Mouse (Mus musculus) MEL (cell line): ENCODE data around the gene Gns. TPM values are rescaled to one million over a fixed set of nuclear protein-coding genes. Genes with fewer than 3 reads are reported as not detected.
A peak's percentile ranks its signal among the peaks of the same experiment; 100 is the strongest.

Source experiments
- DNase-seq: peaks from one replicate; pipeline ENCODE4 v3.0.0; 2011; ENCODE audit warnings: low read depth, low spot score
- H3K27ac ChIP-seq: 2 replicates; pipeline ENCODE4 v1.5.1; 2012; ENCODE audit warnings: low read depth, mild to moderate bottlenecking, control low read depth, low read length, moderate library complexity; ENCODE audit not compliant: control insufficient read depth
- H3K27me3 ChIP-seq, 2 experiments: fragments of 150-350 bp in 1 of 2; sonication (generic) in 1 of 2; 2 replicates each; pipeline ENCODE4 v1.6.1; 2012; ENCODE audit warnings: low read length in 2 of 2, mild to moderate bottlenecking in 2 of 2, improper control_type of control experiment in 1 of 2, moderate library complexity in 1 of 2; ENCODE audit not compliant: insufficient read depth in 2 of 2, control insufficient read depth in 1 of 2
- H3K36me3 ChIP-seq, 2 experiments: 2 replicates each; pipeline ENCODE4 v1.6.1; 2012 to 2014; ENCODE audit warnings: low read length in 2 of 2, improper control_type of control experiment in 1 of 2, inconsistent platforms in 1 of 2, mild to moderate bottlenecking in 1 of 2; ENCODE audit not compliant: insufficient read depth in 2 of 2, control insufficient read depth in 1 of 2
- H3K4me1 ChIP-seq, 2 experiments: fragments of 150-350 bp in 1 of 2; sonication (generic) in 1 of 2; 2 replicates each; pipeline ENCODE4 v1.6.1; 2012; ENCODE audit warnings: low read length in 2 of 2, improper control_type of control experiment in 1 of 2, mild to moderate bottlenecking in 1 of 2; ENCODE audit not compliant: insufficient read depth in 2 of 2, control insufficient read depth in 1 of 2
- H3K4me3 ChIP-seq, 2 experiments: fragments of 150-350 bp in 1 of 2; sonication (generic) in 1 of 2; 2 replicates each; pipeline ENCODE4 v1.5.1; 2012; ENCODE audit warnings: low read depth in 2 of 2, low read length in 2 of 2, mild to moderate bottlenecking in 2 of 2, moderate library complexity in 2 of 2, control low read depth in 1 of 2, improper control_type of control experiment in 1 of 2; ENCODE audit not compliant: control insufficient read depth in 1 of 2, insufficient read depth in 1 of 2
- H3K79me2 ChIP-seq: 2 replicates; pipeline ENCODE4 v1.6.1; 2012; ENCODE audit warnings: mild to moderate bottlenecking, low read length, moderate library complexity; ENCODE audit not compliant: control insufficient read depth, poor library complexity, insufficient read depth
- H3K9ac ChIP-seq: 2 replicates; pipeline ENCODE4 v1.6.1; 2012; ENCODE audit warnings: low read depth, mild to moderate bottlenecking, control low read depth, low read length, moderate library complexity; ENCODE audit not compliant: control insufficient read depth, poor library complexity, severe bottlenecking
- H3K9me3 ChIP-seq: fragments of 150-350 bp; sonication (generic); replicated peaks from 2 replicates; pipeline ENCODE4 v1.6.1; 2012; ENCODE audit warnings: mild to moderate bottlenecking, low read length, improper control_type of control experiment, moderate library complexity; ENCODE audit not compliant: insufficient read depth
- CHD1 ChIP-seq: IDR thresholded peaks from 2 replicates; pipeline ENCODE4 v1.6.1; 2012; ENCODE audit warnings: low read depth, mild to moderate bottlenecking, inconsistent platforms, low read length, improper control_type of control experiment
- CHD2 ChIP-seq: IDR thresholded peaks from 2 replicates; pipeline ENCODE4 v1.6.1; 2011; ENCODE audit warnings: low read length, improper control_type of control experiment
- E2F4 ChIP-seq: IDR thresholded peaks from 2 replicates; pipeline ENCODE4 v1.6.1; 2011; ENCODE audit warnings: low read depth, low read length, improper control_type of control experiment, borderline replicate concordance
- ELF1 ChIP-seq: IDR thresholded peaks from 2 replicates; pipeline ENCODE4 v1.6.1; 2014; ENCODE audit warnings: low read depth, mild to moderate bottlenecking, inconsistent platforms, low read length, improper control_type of control experiment, moderate library complexity
- GABPA ChIP-seq: IDR thresholded peaks from 2 replicates; pipeline ENCODE4 v1.6.1; 2012; ENCODE audit warnings: low read depth, mild to moderate bottlenecking, inconsistent platforms, low read length, improper control_type of control experiment, moderate library complexity
- GATA1 ChIP-seq: IDR thresholded peaks from 2 replicates; pipeline ENCODE4 v1.6.1; 2011; ENCODE audit warnings: low read depth, low read length, improper control_type of control experiment
- HCFC1 ChIP-seq: IDR thresholded peaks from 2 replicates; pipeline ENCODE4 v1.6.1; 2012; ENCODE audit warnings: low read depth, mild to moderate bottlenecking, inconsistent platforms, low read length, improper control_type of control experiment, moderate library complexity
- JUND ChIP-seq: IDR thresholded peaks from 2 replicates; pipeline ENCODE4 v1.6.1; 2011; ENCODE audit warnings: low read depth, mild to moderate bottlenecking, improper control_type of control experiment, low read length
- KAT2A ChIP-seq: conservative IDR thresholded peaks from 2 replicates; pipeline ENCODE4 v1.6.1; 2012; ENCODE audit warnings: low read depth, low read length, improper control_type of control experiment, inconsistent platforms
- MAFK ChIP-seq: IDR thresholded peaks from 2 replicates; pipeline ENCODE4 v1.6.1; 2011; ENCODE audit warnings: low read depth, mild to moderate bottlenecking, low read length, improper control_type of control experiment, borderline replicate concordance
- MAX ChIP-seq: IDR thresholded peaks from 2 replicates; pipeline ENCODE4 v1.6.1; 2011; ENCODE audit warnings: low read length, improper control_type of control experiment
- MAZ ChIP-seq: IDR thresholded peaks from 2 replicates; pipeline ENCODE4 v1.6.1; 2012; ENCODE audit warnings: low read depth, mild to moderate bottlenecking, inconsistent platforms, low read length, improper control_type of control experiment
- MEF2A ChIP-seq: IDR thresholded peaks from 2 replicates; pipeline ENCODE4 v1.6.1; 2014; ENCODE audit warnings: low read depth, mild to moderate bottlenecking, inconsistent platforms, low read length, improper control_type of control experiment; ENCODE audit not compliant: poor library complexity, insufficient replicate concordance, severe bottlenecking; ENCODE audit errors: extremely low read depth
- MYB ChIP-seq: IDR thresholded peaks from 2 replicates; pipeline ENCODE4 v1.6.1; 2011; ENCODE audit warnings: mild to moderate bottlenecking, low read depth, low read length, improper control_type of control experiment
- POLR2A ChIP-seq, 2 experiments: IDR thresholded peaks; 2 replicates each; pipeline ENCODE4 v1.6.1; 2011 to 2012; ENCODE audit warnings: low read length in 2 of 2, mild to moderate bottlenecking in 2 of 2, control low read depth in 1 of 2, improper control_type of control experiment in 1 of 2, low read depth in 1 of 2, moderate library complexity in 1 of 2; ENCODE audit not compliant: control insufficient read depth in 1 of 2, insufficient read depth in 1 of 2, poor library complexity in 1 of 2
- POLR2AphosphoS2 ChIP-seq: IDR thresholded peaks from 2 replicates; pipeline ENCODE4 v1.6.1; 2011; ENCODE audit warnings: low read length, improper control_type of control experiment
- POLR2AphosphoS5 ChIP-seq: IDR thresholded peaks from 2 replicates; pipeline ENCODE4 v1.6.1; 2012; ENCODE audit warnings: low read depth, borderline replicate concordance, mild to moderate bottlenecking, inconsistent platforms, low read length, moderate library complexity, mixed read lengths
- RCOR1 ChIP-seq: IDR thresholded peaks from 2 replicates; pipeline ENCODE4 v1.6.1; 2012; ENCODE audit warnings: low read depth, mild to moderate bottlenecking, inconsistent platforms, low read length, improper control_type of control experiment
- SIN3A ChIP-seq: IDR thresholded peaks from 2 replicates; pipeline ENCODE4 v1.6.1; 2012; ENCODE audit warnings: low read length, improper control_type of control experiment, inconsistent platforms
- SMC3 ChIP-seq: IDR thresholded peaks from 2 replicates; pipeline ENCODE4 v1.6.1; 2011; ENCODE audit warnings: low read depth, low read length, improper control_type of control experiment
- TAL1 ChIP-seq: IDR thresholded peaks from 2 replicates; pipeline ENCODE4 v1.6.1; 2012; ENCODE audit warnings: mild to moderate bottlenecking, inconsistent platforms, low read length, moderate library complexity, mixed read lengths
- TCF12 ChIP-seq: IDR thresholded peaks from 2 replicates; pipeline ENCODE4 v1.6.1; 2014; ENCODE audit warnings: low read depth, mild to moderate bottlenecking, inconsistent platforms, low read length, improper control_type of control experiment, moderate library complexity
- UBTF ChIP-seq: IDR thresholded peaks from 2 replicates; pipeline ENCODE4 v1.6.1; 2012; ENCODE audit warnings: low read depth, mild to moderate bottlenecking, inconsistent platforms, low read length, improper control_type of control experiment, moderate library complexity, borderline replicate concordance; ENCODE audit not compliant: insufficient read depth
- USF2 ChIP-seq, 2 experiments: IDR thresholded peaks; 2 replicates each; pipeline ENCODE4 v1.6.1; 2011 to 2012; ENCODE audit warnings: improper control_type of control experiment in 2 of 2, low read length in 2 of 2, borderline replicate concordance in 1 of 2, inconsistent platforms in 1 of 2, low read depth in 1 of 2, mild to moderate bottlenecking in 1 of 2; ENCODE audit not compliant: insufficient read depth in 1 of 2
- ZKSCAN1 ChIP-seq: IDR thresholded peaks from 2 replicates; pipeline ENCODE4 v1.6.1; 2012; ENCODE audit warnings: low read depth, mild to moderate bottlenecking, inconsistent platforms, low read length, improper control_type of control experiment, moderate library complexity
- polyA plus RNA-seq, 2 experiments: library from polyadenylated mRNA; stranded (reverse) in 1 of 2; unstranded in 1 of 2; fragments of >175 nt in 1 of 2; fragments of >200 nt in 1 of 2; gene quantifications; 2 replicates each; pipeline versions ENCODE4 v1.2.1 to v1.2.4; 2012; ENCODE audit warnings: low replicate concordance in 2 of 2, low read depth in 1 of 2; ENCODE audit not compliant: insufficient read length in 2 of 2, insufficient read depth in 1 of 2, missing spikeins in 1 of 2
- total RNA-seq: library from RNA; depleted of rRNA; stranded (reverse); fragments of 300-350 nt; gene quantifications from 2 replicates; pipeline ENCODE4 v1.2.3, GENCODE M21; 2012

The Gns gene
- total and polyA plus RNA-seq, 3 experiments: 33.1 to 33.6 TPM; not detected in 1

DNA sequence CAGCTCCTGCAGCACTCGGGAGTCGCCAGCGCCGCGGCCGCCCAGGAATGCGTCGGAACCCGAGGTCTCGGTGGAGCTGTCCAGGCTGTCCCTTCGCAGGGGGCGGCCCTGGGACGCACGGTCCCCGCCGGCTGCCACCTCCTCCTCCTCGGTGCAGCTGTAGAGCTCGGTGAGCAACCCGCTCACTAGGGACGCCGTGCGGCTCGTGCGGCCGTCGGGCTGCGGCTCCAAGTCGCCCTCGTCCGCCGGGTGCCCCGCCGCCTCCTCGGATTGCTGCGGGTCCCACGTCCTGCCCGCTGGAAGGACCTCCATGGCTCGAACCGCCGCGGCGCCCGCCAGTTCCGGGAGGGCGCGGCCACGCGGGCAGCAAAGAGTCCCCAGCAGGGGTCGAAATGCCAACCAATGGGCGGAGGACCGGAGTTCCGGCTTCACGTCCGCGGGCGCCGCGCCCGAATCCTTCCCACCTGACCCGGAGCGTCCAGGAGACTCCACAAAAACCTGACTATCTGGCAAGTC, 13.8 kb upstream of the Gns start, which contains the start of gene Tbc1d30:
Tbc1d30 (minus strand) TSS at position 213 of the 516 bp plus-strand sequence.
- Histone ChIP-seq H3K36me3 (no peaks in the 10 kb centered on the region), H3K9me3 (no peaks in the 10 kb centered on the region), H3K4me3 (peak within 1 kb of the TSS; percentile 43 to 57), H3K27me3 (peaks cover 0 to 4% of the 10 kb centered on the region in 2 experiments; a peak in 1 of 4 replicates), H3K79me2 (no peaks in the 10 kb centered on the region), H3K9ac (peak within 1 kb of the TSS; percentile 52), H3K27ac (no peak within 1 kb of the TSS), H3K4me1 (no peaks in the 10 kb centered on the region)
- no peak for TF ChIP-seq ELF1
- TF ChIP-seq KAT2A: no peak
- no peak for TF ChIP-seq E2F4
- no peak for TF ChIP-seq POLR2AphosphoS5
- no peak for TF ChIP-seq GATA1
- TF ChIP-seq MEF2A: no peak
- TF ChIP-seq TCF12: no peak
- TF ChIP-seq USF2 (IDR thresholded peaks at IDR 0.05; ENCODE audit: borderline replicate concordance in 1 of 2, insufficient read depth in 1 of 2, low read depth in 1 of 2, low read length in 2 of 2): no peak
- no peak for TF ChIP-seq JUND
- no peak for TF ChIP-seq SMC3
- TF ChIP-seq ZKSCAN1: no peak
- TF ChIP-seq TAL1: no peak
- no peak for TF ChIP-seq CHD1
- TF ChIP-seq POLR2A (IDR thresholded peaks at IDR 0.05; ENCODE audit: control insufficient read depth in 1 of 2, insufficient read depth in 1 of 2, low read depth in 1 of 2, low read length in 2 of 2, poor library complexity in 1 of 2): no peak
- no peak for TF ChIP-seq SIN3A
- TF ChIP-seq MAFK: no peak
- no peak for TF ChIP-seq HCFC1
- no peak for TF ChIP-seq CHD2
- no peak for TF ChIP-seq UBTF
- DNase-seq: no peak

- Histone ChIP-seq H3K27me3 (peaks cover 0 to 4% of the 10 kb centered on the region in 2 experiments; a peak in 1 of 4 replicates), H3K4me1 (no peaks in the 10 kb centered on the region), H3K36me3 (no peaks in the 10 kb centered on the region), H3K9me3 (no peaks in the 10 kb centered on the region), H3K27ac (no peak overlapping the region), H3K4me3 (peak overlapping the region in 1 of 2 experiments; percentile 57; a peak in 2 of 4 replicates), H3K79me2 (no peaks in the 10 kb centered on the region), H3K9ac (no peak overlapping the region; the same call in 1 of the 2 replicates)
- TF ChIP-seq POLR2AphosphoS2 (no peak), RCOR1 (no peak), MAFK (no peak), MAZ (no peak), MAX (no peak), GABPA (no peak), MYB (no peak), CHD1 (no peak), GATA1 (no peak)
- DNase-seq: no peak
These were observed 13.1 kb upstream of the Gns start for GRCm38 (mm10) chr10:121351692-121352290.
